Mouse (Mus musculus): ENCODE results near the gene Ccnd3. TPM values are rescaled to one million over a fixed set of nuclear protein-coding genes. Genes with fewer than 3 reads are reported as not detected.

Gene Ccnd3
- total and polyA plus RNA-seq, 3 experiments, result 143 to 568 TPM; not detected in 1

DNA sequence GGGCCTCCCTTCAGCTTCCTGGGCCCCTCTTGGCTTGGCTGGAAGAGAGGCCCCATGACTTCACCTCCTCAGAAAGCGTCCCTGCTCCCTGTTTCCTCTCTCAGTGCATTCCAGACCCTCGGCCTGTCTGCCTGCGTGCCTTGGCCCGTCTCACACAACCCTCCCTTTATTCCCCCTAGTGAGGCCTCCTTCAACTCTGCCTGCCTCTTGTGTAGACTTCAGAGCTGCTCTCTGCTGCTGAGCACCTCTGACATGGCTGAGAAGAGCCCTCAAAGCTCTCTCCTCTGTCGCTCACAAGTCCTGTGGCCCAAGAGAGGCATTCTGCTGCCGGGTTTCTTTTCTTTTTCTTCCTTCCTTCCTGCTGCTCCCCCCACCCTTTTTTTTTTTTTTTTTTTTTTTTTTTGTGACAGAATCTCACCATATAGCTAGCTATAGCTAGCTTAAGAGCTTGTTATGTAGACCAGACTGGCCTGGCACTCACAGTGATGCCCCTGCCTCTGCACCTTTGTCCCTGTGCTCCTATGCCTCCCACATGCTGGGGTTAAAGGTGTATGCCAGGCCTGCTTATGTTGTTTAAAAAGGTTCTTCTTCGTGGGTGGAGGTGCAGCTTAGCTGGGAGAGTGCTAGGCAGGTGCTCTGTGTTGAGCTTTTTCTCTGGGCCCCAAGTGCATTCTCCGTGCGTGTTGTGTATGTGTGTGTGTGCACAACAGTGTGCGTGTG is 22.9 kb downstream of the Ccnd3 start:
- Histone ChIP-seq H3K79me2 (ENCODE audit: control insufficient read depth, insufficient read depth, low read length, poor library complexity) (no peaks in the 10 kb centered on the region), H3K27ac (ENCODE audit: control insufficient read depth, low read depth, low read length) (no peak overlapping the region), H3K9me3 (replicated peaks; ENCODE audit: insufficient read depth, low read length) (no peaks in the 10 kb centered on the region), H3K36me3 (ENCODE audit: control insufficient read depth in 1 of 2, insufficient read depth in 2 of 2, low read length in 2 of 2) (peaks cover 0 to 4% of the 10 kb centered on the region in 2 experiments; a peak in 2 of 4 replicates), H3K9ac (ENCODE audit: control insufficient read depth, low read depth, low read length, poor library complexity, severe bottlenecking) (no peak overlapping the region), H3K4me3 (ENCODE audit: control insufficient read depth in 1 of 2, insufficient read depth in 1 of 2, low read depth in 2 of 2, low read length in 2 of 2) (no peak overlapping the region), H3K4me1 (ENCODE audit: control insufficient read depth in 1 of 2, insufficient read depth in 2 of 2, low read length in 2 of 2) (peaks cover 3 to 10% of the 10 kb centered on the region in 2 experiments), H3K27me3 (ENCODE audit: control insufficient read depth in 1 of 2, insufficient read depth in 2 of 2, low read length in 2 of 2) (no peaks in the 10 kb centered on the region)
- DNase-seq (ENCODE audit: low read depth, low spot score), result no peak
- TF ChIP-seq MEF2A (IDR thresholded peaks at IDR 0.05; ENCODE audit: extremely low read depth, insufficient replicate concordance, low read depth, low read length, poor library complexity, severe bottlenecking), result no peak
- TF ChIP-seq MXI1 (IDR thresholded peaks at IDR 0.05; ENCODE audit: low read depth, low read length), result no peak
- TF ChIP-seq E2F4 (IDR thresholded peaks at IDR 0.05; ENCODE audit: borderline replicate concordance, low read depth, low read length), result no peak
- no peak for TF ChIP-seq RCOR1 (IDR thresholded peaks at IDR 0.05; ENCODE audit: low read depth, low read length)
- TF ChIP-seq SMC3 (IDR thresholded peaks at IDR 0.05; ENCODE audit: low read depth, low read length), result no peak
- TF ChIP-seq NELFE (IDR thresholded peaks at IDR 0.05; ENCODE audit: low read depth, low read length), result no peak
- no peak for TF ChIP-seq EP300 (IDR thresholded peaks at IDR 0.05; ENCODE audit: low read depth in 1 of 2, low read length in 2 of 2)
- TF ChIP-seq MYB (IDR thresholded peaks at IDR 0.05; ENCODE audit: low read depth, low read length), result no peak
- no peak for TF ChIP-seq KAT2A (conservative IDR thresholded peaks at IDR 0.05; ENCODE audit: low read depth, low read length)
- no peak for TF ChIP-seq GABPA (IDR thresholded peaks at IDR 0.05; ENCODE audit: low read depth, low read length)
- TF ChIP-seq UBTF (IDR thresholded peaks at IDR 0.05; ENCODE audit: borderline replicate concordance, insufficient read depth, low read depth, low read length), result no peak
- no peak for TF ChIP-seq TBP (IDR thresholded peaks at IDR 0.05; ENCODE audit: low read depth, low read length)
- TF ChIP-seq ZKSCAN1 (IDR thresholded peaks at IDR 0.05; ENCODE audit: low read depth, low read length), result no peak
- no peak for TF ChIP-seq CHD1 (IDR thresholded peaks at IDR 0.05; ENCODE audit: low read depth, low read length)

DNA sequence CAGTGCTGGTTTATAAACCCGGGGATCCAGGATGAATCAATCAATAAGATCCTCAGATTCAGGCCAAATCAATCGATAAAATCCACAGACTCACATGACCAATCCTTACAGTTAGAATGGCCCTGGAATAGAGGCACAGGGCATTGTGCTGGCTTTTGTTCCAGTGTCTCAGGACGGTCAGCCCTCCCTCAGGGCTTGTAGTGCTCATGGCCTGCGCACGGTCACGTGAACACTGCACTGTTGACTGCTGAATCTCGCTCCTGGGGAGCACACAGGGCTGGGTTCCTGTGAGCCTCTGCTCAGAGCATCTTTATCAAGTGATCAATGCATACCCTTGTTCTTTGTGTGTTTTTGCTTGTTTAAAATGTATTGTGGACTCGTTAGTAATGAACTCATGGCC is 24.1 kb downstream of the Ccnd3 start:
- TF ChIP-seq MYC (IDR thresholded peaks at IDR 0.05; ENCODE audit: low read depth, low read length) (no peak), ETS1 (IDR thresholded peaks at IDR 0.05; ENCODE audit: low read depth, low read length) (no peak), ZKSCAN1 (IDR thresholded peaks at IDR 0.05; ENCODE audit: low read depth, low read length) (no peak), CHD1 (IDR thresholded peaks at IDR 0.05; ENCODE audit: low read depth, low read length) (no peak), MAFK (IDR thresholded peaks at IDR 0.05; ENCODE audit: borderline replicate concordance, low read depth, low read length) (no peak), CTCF (IDR thresholded peaks at IDR 0.05 in 2 of 3, conservative IDR thresholded peaks at IDR 0.05 in 1 of 3; ENCODE audit: control insufficient read depth in 1 of 3, insufficient read depth in 1 of 3, low read depth in 2 of 3, low read length in 3 of 3, poor library complexity in 1 of 3, severe bottlenecking in 1 of 3) (no peak), MAZ (IDR thresholded peaks at IDR 0.05; ENCODE audit: low read depth, low read length) (no peak), HCFC1 (IDR thresholded peaks at IDR 0.05; ENCODE audit: low read depth, low read length) (no peak), USF2 (IDR thresholded peaks at IDR 0.05; ENCODE audit: borderline replicate concordance in 1 of 2, insufficient read depth in 1 of 2, low read depth in 1 of 2, low read length in 2 of 2) (no peak), RCOR1 (IDR thresholded peaks at IDR 0.05; ENCODE audit: low read depth, low read length) (no peak), JUND (IDR thresholded peaks at IDR 0.05; ENCODE audit: low read depth, low read length) (no peak), POLR2AphosphoS5 (IDR thresholded peaks at IDR 0.05; ENCODE audit: borderline replicate concordance, low read depth, low read length) (no peak)
- H3K4me3 ChIP-seq (ENCODE audit: control insufficient read depth in 1 of 2, insufficient read depth in 1 of 2, low read depth in 2 of 2, low read length in 2 of 2), result no peak overlapping the region
- H3K9me3 ChIP-seq (replicated peaks; ENCODE audit: insufficient read depth, low read length), result no peaks in the 10 kb centered on the region
- H3K4me1 ChIP-seq (ENCODE audit: control insufficient read depth in 1 of 2, insufficient read depth in 2 of 2, low read length in 2 of 2), result peaks cover 0 to 7% of the 10 kb centered on the region in 2 experiments; a peak in 3 of 4 replicates
- H3K36me3 ChIP-seq (ENCODE audit: control insufficient read depth in 1 of 2, insufficient read depth in 2 of 2, low read length in 2 of 2), result no peaks in the 10 kb centered on the region
- DNase-seq (ENCODE audit: low read depth, low spot score), result no peak
- H3K27ac ChIP-seq (ENCODE audit: control insufficient read depth, low read depth, low read length), result no peak overlapping the region
- H3K79me2 ChIP-seq (ENCODE audit: control insufficient read depth, insufficient read depth, low read length, poor library complexity), result no peaks in the 10 kb centered on the region
- no peaks in the 10 kb centered on the region for H3K27me3 ChIP-seq (ENCODE audit: control insufficient read depth in 1 of 2, insufficient read depth in 2 of 2, low read length in 2 of 2)
- H3K9ac ChIP-seq (ENCODE audit: control insufficient read depth, low read depth, low read length, poor library complexity, severe bottlenecking), result no peak overlapping the region

Data from MEL (cell line).